Mouse (Mus musculus) intestine, embryonic 14.5 days (tissue): ENCODE results near the gene Afmid. TPM values are rescaled to one million over a fixed set of nuclear protein-coding genes. Genes with fewer than 3 reads are reported as not detected.
"Not testable (repeated sequence)": the region's sequence is repeated elsewhere in the genome, so short reads cannot be mapped to it uniquely, and the experiment has no call there.

ENCODE experiments used
- ATAC-seq: fragments of 200-750 bp; cut with Nextera tagmentation; replicated peaks from 2 replicates; pipeline ENCODE4 v1.8.0; 2017; ENCODE audit warnings: low read depth, moderate number of reproducible peaks, moderate TSS enrichment, moderate library complexity; ENCODE audit not compliant: low FRiP score, low TSS enrichment
- DNase-seq: peaks from one replicate; pipeline ENCODE4 v3.0.0-alpha.2; 2018; ENCODE audit warnings: low spot score
- H3K27ac ChIP-seq: fragments of 300-500 bp; sonication (generic); 2 replicates; pipeline ENCODE4 v1.5.1; 2014; ENCODE audit warnings: low read depth, mild to moderate bottlenecking, control low read depth
- H3K27me3 ChIP-seq: fragments of 300-500 bp; sonication (generic); replicated peaks from 2 replicates; pipeline ENCODE4 v1.6.1; 2014; ENCODE audit warnings: low read length, control low read depth; ENCODE audit not compliant: control insufficient read depth, insufficient read depth
- H3K36me3 ChIP-seq: fragments of 300-500 bp; sonication (generic); 2 replicates; pipeline ENCODE4 v1.6.1; 2014; ENCODE audit warnings: low read length, control low read depth; ENCODE audit not compliant: control insufficient read depth, insufficient read depth
- H3K4me1 ChIP-seq: fragments of 300-500 bp; sonication (generic); replicated peaks from 2 replicates; pipeline ENCODE4 v1.6.1; 2014; ENCODE audit warnings: low read length, control low read depth, mixed read lengths; ENCODE audit not compliant: control insufficient read depth, insufficient read depth
- H3K4me2 ChIP-seq: fragments of 300-500 bp; sonication (generic); 2 replicates; pipeline ENCODE4 v1.6.1; 2014; ENCODE audit warnings: low read length
- H3K4me3 ChIP-seq: fragments of 300-500 bp; sonication (generic); 2 replicates; pipeline ENCODE4 v1.5.1; 2014; ENCODE audit warnings: low read depth, low read length, control low read depth, mixed read lengths
- H3K9ac ChIP-seq: fragments of 300-500 bp; sonication (generic); 2 replicates; pipeline ENCODE4 v1.6.1; 2014; ENCODE audit warnings: mild to moderate bottlenecking, low read length
- H3K9me3 ChIP-seq: fragments of 300-500 bp; sonication (generic); 2 replicates; pipeline ENCODE4 v1.6.1; 2016; ENCODE audit warnings: low read length, control low read depth; ENCODE audit not compliant: control insufficient read depth
- WGBS: fragments of 180-500 bp; shearing (Covaris S2); extraction: QIAGEN DNeasy Blood & Tissue Kit; methylation state at CpG from one replicate; pipeline ENCODE4 v1.1.7; 2014; 5-methylcytosine and 5-hydroxymethylcytosine counted together
- polyA plus RNA-seq: library from polyadenylated mRNA; unstranded; fragments of >200 nt; fragmentation: Nextera tagmentation; extraction: Ambion mirVana; gene quantifications from 2 replicates; pipeline ENCODE4 v1.2.1, GENCODE M21; 2014

Gene Afmid
- polyA plus RNA-seq, 1 experiment from 2014 or later: 6.6 TPM

DNA sequence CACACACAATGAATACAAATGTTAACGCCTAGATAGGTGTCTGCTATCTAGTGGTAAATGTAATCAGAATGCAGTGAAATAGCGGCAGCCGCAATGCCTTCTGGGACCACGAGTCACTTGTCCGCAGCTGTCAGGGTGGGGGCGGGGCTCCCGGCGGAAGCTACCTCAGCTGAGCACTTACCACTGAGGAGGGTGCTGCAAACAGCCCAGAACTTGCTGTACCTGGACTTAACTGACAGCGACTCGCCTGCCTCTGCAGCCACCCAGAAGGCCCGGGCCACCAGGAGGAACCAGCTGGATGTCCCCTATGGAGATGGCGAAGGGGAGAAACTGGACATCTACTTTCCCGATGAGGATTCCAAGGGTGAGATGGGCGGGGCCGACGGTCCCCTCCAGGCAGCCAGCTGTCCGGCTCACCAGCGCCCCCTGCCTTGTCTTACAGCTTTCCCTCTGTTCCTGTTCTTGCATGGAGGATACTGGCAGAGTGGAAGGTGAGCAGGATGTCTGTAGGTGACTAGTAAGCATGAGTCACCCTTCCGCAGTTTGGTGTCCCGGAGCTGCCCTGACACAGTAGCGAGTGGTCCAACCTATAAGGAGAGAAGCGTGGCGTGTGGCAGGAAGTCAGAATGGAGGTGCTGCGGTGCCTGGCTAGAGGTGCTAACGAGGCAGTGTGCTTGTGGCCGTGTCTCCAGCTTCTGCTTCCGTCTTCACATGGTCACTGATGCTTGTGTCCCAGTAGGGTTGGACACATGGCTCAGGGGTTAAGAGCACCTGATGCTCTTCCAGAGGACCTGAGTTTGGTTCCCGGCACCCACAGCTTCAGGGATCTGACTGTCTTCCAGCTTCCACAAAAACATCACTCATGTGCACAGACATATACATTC lies 6.6 kb downstream of the Afmid start:
- DNase-seq (peak; percentile 89), ATAC-seq (no peak)
- Histone ChIP-seq H3K27me3 (no peaks in the 10 kb centered on the region), H3K4me1 (peaks cover 37% of the 10 kb centered on the region), H3K9ac (no peak overlapping the region), H3K4me2 (peak overlapping the region; percentile 40), H3K9me3 (no peaks in the 10 kb centered on the region), H3K4me3 (peak overlapping the region; percentile 4; the same call in 1 of the 2 replicates), H3K27ac (no peak overlapping the region), H3K36me3 (no peaks in the 10 kb centered on the region)
- 23% methylated on average over 28 of the region's 28 CpGs for WGBS

- H3K9ac ChIP-seq, H3K27ac ChIP-seq, DNase-seq, H3K36me3 ChIP-seq, ATAC-seq, H3K9me3 ChIP-seq, H3K4me3 ChIP-seq, H3K4me2 ChIP-seq, H3K27me3 ChIP-seq: not testable (repeated sequence)
- peaks cover 25% of the 10 kb centered on the region for H3K4me1 ChIP-seq
- 85% methylated on average over 4 of the region's 6 CpGs for WGBS
Observed at GRCm38 (mm10) chr11:117833509-117833908, 7.8 kb downstream of the Afmid start.

DNA sequence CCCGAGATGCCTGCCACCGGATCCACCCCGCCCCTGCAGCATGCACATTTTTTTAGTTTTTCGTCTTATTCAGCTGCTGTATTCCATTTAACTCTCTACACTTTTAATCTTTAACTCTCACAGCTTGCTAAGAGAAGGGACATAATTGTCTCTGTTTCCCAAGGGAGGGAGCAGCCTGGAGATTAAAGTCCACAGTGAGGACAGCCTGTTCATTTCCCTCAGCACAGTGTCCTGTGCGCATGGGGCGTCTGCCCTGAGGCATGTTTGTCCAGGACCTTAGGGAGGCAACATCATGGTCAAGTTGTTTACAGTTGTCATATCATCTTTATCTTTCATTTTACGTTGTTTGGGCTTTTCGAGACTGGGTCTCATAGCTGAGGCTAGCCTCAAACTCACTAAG lies 8.4 kb downstream of the Afmid start:
- Histone ChIP-seq H3K4me3 (no peak overlapping the region), H3K9ac (no peak overlapping the region), H3K27me3 (no peaks in the 10 kb centered on the region), H3K4me2 (no peak overlapping the region), H3K27ac (no peak overlapping the region), H3K9me3 (no peaks in the 10 kb centered on the region), H3K4me1 (peaks cover 19% of the 10 kb centered on the region), H3K36me3 (no peaks in the 10 kb centered on the region)
- no peak for ATAC-seq
- DNase-seq: no peak
- WGBS: 71% methylated on average over 8 of the region's 8 CpGs

DNA sequence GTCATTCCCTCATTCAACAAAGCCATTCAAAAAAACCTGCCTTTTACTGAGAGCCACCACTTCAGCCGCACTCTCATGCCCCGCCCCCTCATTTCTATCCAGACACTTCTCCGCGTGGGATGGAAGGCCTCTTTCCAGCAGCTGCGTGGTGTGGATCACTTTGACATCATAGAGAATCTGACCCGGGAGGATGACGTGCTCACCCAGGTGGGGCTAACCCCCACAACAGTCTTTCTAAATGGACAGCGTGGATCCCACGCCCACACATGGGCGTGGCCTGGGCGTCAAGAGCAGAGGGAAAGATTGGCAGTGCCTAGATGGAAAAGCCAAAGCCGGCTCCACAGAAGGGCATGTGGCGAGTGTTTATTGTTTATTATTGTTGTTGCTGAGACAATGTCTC lies 10.6 kb downstream of the Afmid start:
- H3K4me2 ChIP-seq: peak overlapping the region; percentile 11; the same call in 1 of the 2 replicates
- DNase-seq: no peak
- WGBS: 31% methylated on average over 13 of the region's 13 CpGs
- H3K36me3 ChIP-seq: no peaks in the 10 kb centered on the region
- H3K4me1 ChIP-seq: peaks cover 3% of the 10 kb centered on the region; the same call in 1 of the 2 replicates
- H3K27ac ChIP-seq: no peak overlapping the region
- no peak overlapping the region for H3K4me3 ChIP-seq
- H3K9me3 ChIP-seq: no peaks in the 10 kb centered on the region
- no peak for ATAC-seq
- no peaks in the 10 kb centered on the region for H3K27me3 ChIP-seq
- no peak overlapping the region for H3K9ac ChIP-seq

DNA sequence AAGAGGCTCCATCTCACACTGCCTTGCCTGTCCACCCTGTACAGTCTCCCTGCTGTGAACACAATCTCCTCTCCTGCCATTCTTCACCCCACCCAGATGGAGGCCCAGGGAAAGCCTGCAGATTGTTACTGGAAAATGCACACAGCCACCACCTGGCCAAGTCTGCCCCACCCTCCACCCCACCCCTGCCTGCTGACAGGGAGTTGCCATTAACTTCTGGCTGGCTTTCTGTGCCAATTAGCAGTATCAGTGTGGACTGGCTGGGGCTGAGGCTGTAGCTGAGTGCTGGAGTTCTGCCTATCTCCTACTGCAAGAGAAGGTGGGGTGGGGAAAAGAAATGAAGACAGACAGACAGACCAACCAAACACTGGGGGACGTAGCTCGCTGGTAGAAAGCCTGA lies 12.8 kb downstream of the Afmid start:
- Histone ChIP-seq H3K9me3 (no peaks in the 10 kb centered on the region), H3K27me3 (no peaks in the 10 kb centered on the region), H3K27ac (peak overlapping the region; percentile 16; the same call in 1 of the 2 replicates), H3K36me3 (no peaks in the 10 kb centered on the region), H3K4me3 (no peak overlapping the region), H3K4me1 (no peaks in the 10 kb centered on the region), H3K9ac (no peak overlapping the region), H3K4me2 (no peak overlapping the region)
- WGBS: 57% methylated on average over 2 of the region's 2 CpGs
- 0 out of 2 replicates have a peak, but pooled peaks have one; percentile 16 for ATAC-seq
- no peak for DNase-seq

- H3K4me1 ChIP-seq: no peaks in the 10 kb centered on the region
- H3K27me3 ChIP-seq: no peaks in the 10 kb centered on the region
- peak overlapping the region; percentile 16; the same call in 1 of the 2 replicates for H3K27ac ChIP-seq
- no peak for DNase-seq
- no peaks in the 10 kb centered on the region for H3K9me3 ChIP-seq
- no peak overlapping the region for H3K4me2 ChIP-seq
- no peaks in the 10 kb centered on the region for H3K36me3 ChIP-seq
- 84% methylated on average over 1 of the region's 1 CpGs for WGBS
- no peak overlapping the region for H3K4me3 ChIP-seq
- ATAC-seq: no peak
- no peak overlapping the region for H3K9ac ChIP-seq
Observed at GRCm38 (mm10) chr11:117839021-117839420, 13.3 kb downstream of the Afmid start.

DNA sequence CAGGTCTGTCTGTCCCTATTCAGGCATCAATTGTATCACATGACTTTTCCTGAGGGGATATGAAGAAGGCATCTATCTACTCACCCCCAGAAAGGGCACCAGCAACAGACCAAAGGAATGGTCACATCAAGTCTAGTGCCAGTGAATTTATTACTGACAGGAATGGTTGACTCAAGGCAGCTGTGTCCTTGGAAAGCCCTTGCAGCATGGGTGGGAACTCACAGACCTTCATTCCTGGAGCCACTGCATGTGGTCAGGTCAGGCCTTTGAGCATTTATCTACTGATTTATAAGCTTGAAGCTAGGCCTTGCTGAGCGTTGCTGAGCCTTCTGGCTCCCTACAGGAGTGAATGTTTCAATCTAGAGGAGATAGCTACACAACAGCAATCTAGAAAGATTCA lies 15.2 kb downstream of the Afmid start:
- no peak for ATAC-seq
- WGBS: 40% methylated on average over 1 of the region's 1 CpGs
- H3K9me3 ChIP-seq: no peaks in the 10 kb centered on the region
- no peak overlapping the region for H3K27ac ChIP-seq
- H3K4me1 ChIP-seq: no peaks in the 10 kb centered on the region
- H3K4me2 ChIP-seq: no peak overlapping the region
- H3K36me3 ChIP-seq: no peaks in the 10 kb centered on the region
- DNase-seq: no peak
- H3K9ac ChIP-seq: no peak overlapping the region
- H3K4me3 ChIP-seq: no peak overlapping the region
- H3K27me3 ChIP-seq: no peaks in the 10 kb centered on the region

GRCm38 (mm10) chr11:117843434-117843833 lies 17.7 kb downstream of the Afmid start:
- 87% methylated on average over 2 of the region's 2 CpGs for WGBS
- DNase-seq (no peak), ATAC-seq (no peak)
- H3K4me1 ChIP-seq: peaks cover 13% of the 10 kb centered on the region
- no peak overlapping the region for H3K4me3 ChIP-seq
- no peak overlapping the region for H3K4me2 ChIP-seq
- no peaks in the 10 kb centered on the region for H3K9me3 ChIP-seq
- H3K27ac ChIP-seq: no peak overlapping the region
- H3K36me3 ChIP-seq: no peaks in the 10 kb centered on the region
- H3K9ac ChIP-seq: no peak overlapping the region
- H3K27me3 ChIP-seq: no peaks in the 10 kb centered on the region

- 63% methylated on average over 2 of the region's 2 CpGs for WGBS
- Histone ChIP-seq H3K9me3 (no peaks in the 10 kb centered on the region), H3K27me3 (no peaks in the 10 kb centered on the region), H3K27ac (no peak overlapping the region), H3K36me3 (no peaks in the 10 kb centered on the region), H3K4me1 (peaks cover 18% of the 10 kb centered on the region), H3K4me3 (no peak overlapping the region), H3K9ac (no peak overlapping the region), H3K4me2 (no peak overlapping the region)
- no peak for DNase-seq
- ATAC-seq: no peak
Observed at GRCm38 (mm10) chr11:117844997-117845396, 19.3 kb downstream of the Afmid start.
